Mouse (Mus musculus): Measurements from ENCODE around the gene Camk2b.
A peak's percentile ranks its signal among the peaks of the same experiment; 100 is the strongest.

Camk2b gene

GRCm38 (mm10) chr11:6050066-6050560 is 16.0 kb downstream of the Camk2b start:
- DNase-seq (ENCODE audit: low spot score) = no peak

- no peak for DNase-seq (ENCODE audit: low spot score)
Measured at GRCm38 (mm10) chr11:6048208-6048607, 18.0 kb downstream of the Camk2b start.

- DNase-seq (ENCODE audit: low spot score) = no peak
Measured at GRCm38 (mm10) chr11:6038929-6039328, 27.2 kb downstream of the Camk2b start.

GRCm38 (mm10) chr11:6037686-6038085 is 28.5 kb downstream of the Camk2b start:
- no peak for DNase-seq (ENCODE audit: low spot score)

- no peak for DNase-seq (ENCODE audit: low spot score)
Measured at GRCm38 (mm10) chr11:6037198-6037597, 29.0 kb downstream of the Camk2b start.

DNA sequence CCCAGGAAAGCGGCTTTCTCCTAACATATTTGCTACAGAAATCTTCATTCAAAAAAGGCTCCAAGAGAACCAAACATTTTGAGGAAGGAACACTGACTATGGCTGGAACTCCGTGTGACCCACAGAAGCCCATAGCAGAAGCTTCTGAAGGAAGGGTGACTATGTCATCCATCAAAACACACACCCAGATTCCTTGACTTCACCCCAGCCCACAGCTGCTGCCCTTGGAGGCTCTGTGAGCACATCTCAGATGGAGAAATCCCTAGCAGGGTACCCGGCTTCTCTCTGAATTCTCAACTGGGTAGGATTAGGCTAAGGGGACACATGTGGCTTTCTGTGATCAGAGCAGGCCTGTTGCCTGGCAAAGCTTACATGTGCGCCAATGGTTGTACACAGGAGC is 29.7 kb downstream of the Camk2b start:
- DNase-seq (ENCODE audit: low spot score) = no peak

- no peak for DNase-seq (ENCODE audit: low spot score)
Measured at GRCm38 (mm10) chr11:6035521-6035920, 30.6 kb downstream of the Camk2b start.

DNA sequence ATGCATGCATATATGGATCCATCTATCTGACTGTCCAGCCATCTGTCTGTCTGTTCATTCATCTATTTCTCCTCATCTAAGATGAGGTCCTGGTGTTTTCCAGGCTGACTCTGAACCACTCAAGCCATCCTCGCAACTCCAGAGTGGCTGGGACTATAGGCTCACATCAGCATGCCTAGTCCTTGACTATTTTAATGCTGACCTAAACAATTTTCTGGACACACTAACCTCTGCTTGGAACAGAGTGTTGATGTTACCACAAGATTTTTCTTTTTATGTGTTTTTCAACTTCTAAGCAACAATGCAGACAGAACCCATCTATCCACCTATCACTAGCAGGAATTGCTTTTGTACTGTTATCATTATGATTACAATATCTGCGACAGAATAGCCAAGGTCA is 31.4 kb downstream of the Camk2b start:
- DNase-seq (ENCODE audit: low spot score) = no peak

GRCm38 (mm10) chr11:6033801-6034200 is 32.4 kb downstream of the Camk2b start:
- no peak for DNase-seq (ENCODE audit: low spot score)

DNA sequence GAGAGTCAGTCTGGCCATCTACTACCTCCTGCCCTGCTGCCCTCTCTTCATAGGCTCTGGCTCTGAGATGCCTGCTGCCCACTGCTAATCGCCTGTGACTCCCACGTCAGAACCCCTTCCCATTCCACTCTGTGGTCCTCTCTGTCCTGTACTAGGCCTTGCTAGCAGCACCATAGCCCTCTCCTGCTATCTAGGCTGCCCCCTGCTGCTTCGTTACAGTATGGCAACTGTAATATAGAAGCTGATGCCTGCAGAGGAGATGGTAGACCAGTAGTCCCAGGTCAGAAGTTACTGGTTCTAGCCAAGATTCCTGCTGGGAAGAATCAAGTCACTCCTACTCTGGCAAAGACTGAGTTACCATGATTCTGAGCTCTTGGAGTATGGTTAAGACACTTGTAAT is 33.0 kb downstream of the Camk2b start:
- peak; percentile 44 for DNase-seq (ENCODE audit: low spot score)

DNA sequence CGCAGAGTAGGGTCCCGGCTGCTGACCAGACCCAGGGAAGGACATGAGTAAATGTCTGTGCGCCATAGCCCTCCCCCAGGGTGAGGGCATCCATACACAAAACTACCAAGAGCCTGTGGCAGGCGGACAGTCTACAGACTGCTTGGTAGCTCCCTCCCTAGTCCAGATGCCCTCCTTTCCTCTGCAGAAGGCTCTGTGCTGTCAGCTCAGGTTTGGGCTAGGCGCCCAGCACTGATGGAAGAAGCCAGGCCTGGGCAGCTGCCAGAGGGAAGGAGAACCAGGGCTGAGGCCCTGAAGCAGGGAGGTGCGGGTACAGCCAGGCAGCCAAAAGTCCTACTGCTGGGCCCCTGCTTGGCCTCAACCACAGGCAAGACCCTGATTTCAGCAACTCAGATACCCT is 35.5 kb downstream of the Camk2b start:
- DNase-seq (ENCODE audit: low spot score) = no peak

DNA sequence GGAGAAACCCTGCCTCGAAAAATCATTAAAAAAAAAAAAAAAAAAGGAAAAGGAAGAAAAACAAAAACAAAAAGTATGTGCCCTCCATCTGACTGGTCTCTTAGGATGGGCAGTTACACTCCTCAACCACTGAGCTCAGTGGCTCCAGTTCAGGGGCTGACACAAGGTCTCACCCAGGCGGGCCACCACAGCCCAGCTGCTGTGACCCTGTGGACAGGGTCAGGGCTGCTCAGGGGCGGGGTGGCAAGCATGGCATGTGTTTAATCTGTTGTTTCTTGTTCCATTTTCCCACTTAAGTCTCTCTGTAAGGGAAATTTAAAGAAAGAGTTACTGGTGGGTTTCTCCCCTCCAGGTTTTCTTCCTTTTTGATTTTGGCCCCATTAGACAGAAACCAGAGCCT is 36.4 kb downstream of the Camk2b start:
- no peak for DNase-seq (ENCODE audit: low spot score)

DNA sequence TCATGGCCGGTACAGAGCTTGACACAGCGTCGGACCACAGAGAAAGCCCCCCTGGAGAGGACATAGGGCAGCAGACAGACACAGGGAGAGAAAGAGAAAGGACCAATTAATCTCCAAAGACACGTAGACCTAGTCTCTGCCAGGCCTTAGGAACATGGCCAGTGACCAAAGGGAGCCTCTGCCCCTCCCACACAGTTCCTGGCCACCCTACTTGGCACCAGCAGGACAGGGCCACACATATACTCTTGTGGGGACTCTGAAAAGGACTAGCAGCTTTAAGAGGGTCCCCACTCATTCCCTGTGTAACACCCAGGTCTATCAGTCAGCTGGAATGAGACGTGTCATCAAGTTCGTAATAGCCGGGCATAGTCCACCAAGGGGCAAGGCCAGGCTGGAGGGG is 37.3 kb downstream of the Camk2b start:
- no peak for DNase-seq (ENCODE audit: low spot score)

DNA sequence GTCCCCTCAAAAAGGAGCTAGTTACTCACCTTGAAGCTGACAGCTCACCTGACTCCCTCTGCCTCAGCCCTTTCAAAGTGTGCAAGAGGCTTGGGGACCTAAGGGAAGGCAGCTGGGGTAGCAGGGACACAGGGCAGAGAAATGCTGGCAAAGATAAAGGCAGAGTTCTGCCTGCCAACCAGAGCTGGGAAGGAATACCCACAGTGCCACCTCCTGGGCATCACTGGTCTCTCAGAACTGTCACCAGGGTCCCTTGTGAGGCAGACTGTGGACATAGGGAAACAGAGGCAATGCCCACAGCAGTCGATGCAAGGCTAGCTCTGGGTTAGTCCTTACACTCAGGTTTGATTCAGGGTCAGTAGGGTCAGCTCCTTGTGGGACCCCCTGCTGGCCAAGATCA is 39.8 kb downstream of the Camk2b start:
- peak; percentile 8 for DNase-seq (ENCODE audit: low spot score)

DNA sequence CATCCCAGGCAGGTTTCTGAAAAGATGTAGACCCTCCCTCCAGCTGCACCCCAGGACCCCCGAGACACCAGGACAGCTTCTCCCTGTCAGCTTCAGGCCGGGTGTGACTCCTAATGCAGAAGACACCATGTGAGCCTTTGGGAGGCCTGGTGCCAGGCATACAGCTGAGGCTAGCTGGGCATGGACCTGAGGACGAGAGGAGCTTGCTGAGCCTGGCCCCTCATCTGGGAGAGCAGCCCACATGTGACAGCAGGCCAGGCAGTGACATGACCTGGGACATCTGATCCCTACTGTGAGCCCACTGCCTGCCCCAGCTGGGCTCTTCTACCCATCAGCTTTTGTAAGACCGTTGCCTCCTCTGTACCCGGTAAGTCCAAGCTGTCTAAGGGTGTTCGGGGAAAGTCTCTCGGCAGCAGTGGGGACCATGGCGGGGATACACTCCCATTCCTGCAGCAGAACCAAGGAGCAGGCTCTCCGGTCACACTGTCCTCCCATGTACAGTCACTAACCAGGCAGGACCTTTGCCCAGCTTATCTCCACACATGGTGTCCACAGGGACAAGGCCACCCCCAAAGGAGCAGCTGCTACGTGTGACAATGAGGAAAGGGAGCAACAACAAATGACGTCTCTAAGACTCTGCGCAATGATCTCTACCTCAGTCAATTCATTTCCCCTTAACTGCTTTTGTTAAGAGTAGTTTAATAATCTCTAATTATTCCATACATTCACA is 41.1 kb downstream of the Camk2b start:
- no peak for DNase-seq (ENCODE audit: low spot score)

DNA sequence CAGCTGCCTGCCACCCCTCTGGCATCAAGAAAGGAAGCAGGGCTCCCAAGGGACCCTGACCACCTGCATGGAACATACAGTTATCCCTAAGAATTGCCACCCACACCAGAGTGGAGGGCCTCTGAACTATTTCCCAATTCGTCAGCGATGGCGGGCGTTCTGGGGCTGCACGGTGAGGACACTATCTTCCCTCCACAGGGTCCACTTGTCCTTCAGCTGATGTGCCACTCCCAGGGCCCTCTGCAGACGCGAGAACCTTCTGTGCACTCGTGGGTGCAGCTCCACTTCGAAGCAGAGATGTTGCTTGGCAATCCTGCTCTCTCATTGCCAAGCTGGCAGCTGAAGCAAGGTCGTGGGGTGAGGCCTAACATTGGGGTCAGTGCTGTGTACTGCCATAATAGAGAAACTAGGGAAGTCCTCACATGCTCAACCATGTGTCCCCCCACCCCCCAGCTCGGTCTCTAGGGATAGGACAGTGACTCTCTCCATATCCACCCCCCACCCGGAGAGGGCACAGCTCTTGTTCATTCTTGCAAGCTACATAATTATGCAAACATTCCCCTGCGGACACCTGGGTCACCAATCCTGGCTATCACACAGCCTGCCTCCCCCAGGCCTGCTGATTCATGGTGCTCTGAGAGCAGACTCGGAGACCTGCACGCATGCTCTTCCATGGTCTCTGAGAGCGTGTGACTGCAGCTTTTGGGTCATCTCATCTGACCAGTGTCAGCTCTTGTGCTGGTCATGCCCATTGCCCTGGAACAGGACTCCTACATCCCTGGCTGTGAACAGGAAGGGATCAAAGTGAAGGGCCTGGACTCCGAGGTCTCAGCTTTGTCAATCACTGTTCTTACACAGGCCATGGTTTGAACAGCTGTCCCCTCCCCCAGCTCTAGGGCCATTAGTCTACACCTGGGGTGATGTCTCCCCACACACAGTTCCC is 45.0 kb downstream of the Camk2b start:
- no peak for DNase-seq (ENCODE audit: low spot score)

- DNase-seq (ENCODE audit: low spot score) = no peak
Measured at GRCm38 (mm10) chr11:6020360-6020759, 45.8 kb downstream of the Camk2b start.

DNA sequence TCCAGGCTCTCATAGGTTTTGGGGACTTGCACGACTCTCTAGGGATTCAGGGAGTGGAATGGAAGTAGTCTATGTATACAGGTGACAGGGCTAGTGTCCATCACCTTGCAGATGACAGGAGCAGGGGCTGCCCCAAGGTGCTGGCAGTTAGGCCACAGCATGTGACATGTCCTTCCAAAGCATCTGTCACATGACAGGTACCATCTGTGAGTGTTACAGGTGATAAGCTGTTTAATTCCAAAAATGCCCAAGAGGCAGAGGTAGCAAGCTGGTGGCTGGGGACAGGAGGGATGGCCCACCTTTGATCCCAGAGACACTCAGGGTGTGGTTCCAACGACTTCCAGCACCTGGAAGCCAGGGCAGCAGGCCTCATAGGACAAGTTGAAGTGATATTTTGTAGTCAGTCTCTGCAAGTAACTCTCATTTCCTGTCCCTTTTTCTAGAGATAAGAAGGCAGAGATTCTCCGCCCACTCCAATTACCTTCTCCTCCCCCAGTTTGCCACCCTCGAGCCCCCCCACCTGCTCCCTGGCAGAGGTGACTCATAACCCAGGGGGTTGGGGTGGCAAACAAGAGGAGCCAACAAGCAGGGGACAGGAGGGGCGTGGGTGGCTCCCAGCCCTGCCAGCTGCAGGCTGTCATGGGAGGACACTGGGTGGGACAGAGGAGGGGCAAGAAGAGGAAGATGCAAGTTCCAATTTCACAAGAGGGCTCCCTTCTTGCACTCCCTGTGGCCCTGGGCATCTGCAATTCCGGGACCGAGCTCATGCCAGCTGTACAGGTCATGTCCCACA is 47.7 kb downstream of the Camk2b start:
- no peak for DNase-seq (ENCODE audit: low spot score)

GRCm38 (mm10) chr11:6017484-6018140 is 48.5 kb downstream of the Camk2b start:
- no peak for DNase-seq (ENCODE audit: low spot score)

DNA sequence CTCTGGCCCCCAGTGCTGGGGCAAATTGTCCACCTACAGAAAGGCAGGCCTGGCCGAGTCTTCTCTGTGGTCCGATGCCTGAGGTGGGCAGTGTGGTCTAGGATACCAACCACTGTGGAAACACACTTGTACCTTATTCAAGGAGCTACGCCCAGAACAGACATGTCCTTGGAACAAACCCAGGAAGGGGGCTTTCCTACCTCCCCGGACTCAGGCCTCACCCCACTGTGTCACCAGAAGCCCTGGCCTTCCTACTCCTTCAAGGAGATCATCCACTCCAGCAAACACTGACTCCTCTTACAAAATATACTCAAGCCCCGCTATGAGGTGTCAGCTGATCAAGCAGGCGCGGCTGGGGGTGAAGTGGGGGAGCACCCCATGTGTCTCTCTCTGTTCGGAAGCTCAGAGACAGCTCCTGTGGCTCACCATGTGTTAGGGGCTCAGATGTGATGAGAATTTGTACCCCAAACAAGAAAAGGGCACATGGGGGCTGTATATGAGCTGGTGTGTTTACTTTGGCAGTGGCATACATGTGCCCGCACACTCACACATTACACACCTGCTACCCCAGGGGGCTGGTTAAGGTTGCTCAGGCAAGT is 49.3 kb downstream of the Camk2b start:
- DNase-seq (ENCODE audit: low spot score) = no peak

GRCm38 (mm10) chr11:6016368-6016767 is 49.8 kb downstream of the Camk2b start:
- DNase-seq (ENCODE audit: low spot score) = peak; percentile 50
